Mouse (Mus musculus) brain, embryonic 14.5 days (tissue): Measurements from ENCODE around the gene Pxdc1. TPM values are rescaled to one million over a fixed set of nuclear protein-coding genes. Genes with fewer than 3 reads are reported as not detected.

Experiments used
- DNase-seq: peaks from one replicate; pipeline ENCODE4 v3.0.0-alpha.2; 2011; ENCODE audit warnings: low read depth
- CTCF ChIP-seq: fragments of 200-500 bp; IDR thresholded peaks from 2 replicates; pipeline ENCODE4 v1.5.1; 2012; ENCODE audit warnings: inconsistent platforms, mild to moderate bottlenecking, moderate library complexity, borderline replicate concordance; ENCODE audit not compliant: insufficient read depth, insufficient read length; ENCODE audit errors: extremely low read depth
- POLR2A ChIP-seq: fragments of 200-500 bp; IDR thresholded peaks from 2 replicates; pipeline ENCODE4 v1.6.1; 2012; ENCODE audit warnings: mild to moderate bottlenecking, inconsistent platforms, borderline replicate concordance; ENCODE audit not compliant: poor library complexity, insufficient read depth, insufficient read length, severe bottlenecking; ENCODE audit errors: extremely low read depth
- polyA plus RNA-seq: library from polyadenylated mRNA; depleted of rRNA; stranded (reverse); fragments of >200 nt; gene quantifications from 2 replicates; pipeline ENCODE4 v1.2.3, GENCODE M21; 2012

Pxdc1 gene
- polyA plus RNA-seq, 1 experiment, result 9.9 TPM

GRCm38 (mm10) chr13:34673354-34673753 lies 20.1 kb upstream of the Pxdc1 start:
- DNase-seq, result no peak
- TF ChIP-seq POLR2A, result no peak
- TF ChIP-seq CTCF, result no peak

- TF ChIP-seq CTCF (no peak), POLR2A (no peak)
- DNase-seq, result peak; percentile 78
Observed at GRCm38 (mm10) chr13:34669919-34670865, 16.9 kb upstream of the Pxdc1 start.

GRCm38 (mm10) chr13:34667197-34667596 lies 13.9 kb upstream of the Pxdc1 start:
- no peak for DNase-seq
- no peak for TF ChIP-seq POLR2A
- no peak for TF ChIP-seq CTCF

DNA sequence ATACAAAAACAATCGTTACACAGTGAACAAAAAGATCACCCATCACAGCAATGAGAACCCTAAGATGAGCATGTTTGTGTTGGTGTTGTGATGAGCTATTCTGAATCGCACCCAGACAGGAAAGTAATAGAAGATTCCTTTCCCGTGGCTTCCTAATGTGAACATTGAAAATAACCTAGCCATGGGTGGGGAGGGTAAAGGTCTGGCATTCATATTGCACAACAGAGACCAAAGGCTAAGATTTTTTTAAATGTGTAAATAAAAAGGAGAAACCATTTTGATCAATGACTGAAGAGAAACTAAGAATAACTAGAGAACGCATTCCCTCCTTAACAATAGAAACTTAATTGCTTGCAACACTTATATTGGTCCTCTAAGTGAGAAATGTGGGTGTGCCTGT lies 11.8 kb upstream of the Pxdc1 start:
- TF ChIP-seq CTCF (no peak), POLR2A (no peak)
- DNase-seq, result no peak

DNA sequence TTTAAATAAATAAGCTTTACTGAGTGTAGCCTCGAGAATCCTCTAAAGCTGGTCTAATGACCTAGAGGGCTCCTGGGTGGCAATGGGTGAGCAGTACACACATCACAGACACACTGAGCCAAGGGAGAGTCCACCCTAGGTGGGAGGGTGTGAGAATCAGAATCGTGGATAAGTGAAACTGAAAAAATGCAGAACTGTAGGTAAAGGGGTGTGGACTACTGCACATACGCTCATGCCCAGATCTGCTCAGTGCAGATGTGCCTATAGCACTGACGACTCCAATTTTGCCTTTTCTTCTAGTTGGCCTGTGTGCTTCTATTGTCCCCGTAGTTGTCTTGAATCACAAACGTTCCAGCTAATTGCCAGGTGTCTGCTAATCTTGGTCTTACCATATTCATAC lies 10.5 kb upstream of the Pxdc1 start:
- TF ChIP-seq CTCF (no peak), POLR2A (no peak)
- DNase-seq, result no peak

- TF ChIP-seq POLR2A, result no peak
- no peak for TF ChIP-seq CTCF
- DNase-seq, result no peak
Observed at GRCm38 (mm10) chr13:34659507-34659906, 6.2 kb upstream of the Pxdc1 start.

GRCm38 (mm10) chr13:34656351-34656750 lies 3.1 kb upstream of the Pxdc1 start:
- TF ChIP-seq POLR2A (no peak), CTCF (no peak)
- DNase-seq, result no peak

DNA sequence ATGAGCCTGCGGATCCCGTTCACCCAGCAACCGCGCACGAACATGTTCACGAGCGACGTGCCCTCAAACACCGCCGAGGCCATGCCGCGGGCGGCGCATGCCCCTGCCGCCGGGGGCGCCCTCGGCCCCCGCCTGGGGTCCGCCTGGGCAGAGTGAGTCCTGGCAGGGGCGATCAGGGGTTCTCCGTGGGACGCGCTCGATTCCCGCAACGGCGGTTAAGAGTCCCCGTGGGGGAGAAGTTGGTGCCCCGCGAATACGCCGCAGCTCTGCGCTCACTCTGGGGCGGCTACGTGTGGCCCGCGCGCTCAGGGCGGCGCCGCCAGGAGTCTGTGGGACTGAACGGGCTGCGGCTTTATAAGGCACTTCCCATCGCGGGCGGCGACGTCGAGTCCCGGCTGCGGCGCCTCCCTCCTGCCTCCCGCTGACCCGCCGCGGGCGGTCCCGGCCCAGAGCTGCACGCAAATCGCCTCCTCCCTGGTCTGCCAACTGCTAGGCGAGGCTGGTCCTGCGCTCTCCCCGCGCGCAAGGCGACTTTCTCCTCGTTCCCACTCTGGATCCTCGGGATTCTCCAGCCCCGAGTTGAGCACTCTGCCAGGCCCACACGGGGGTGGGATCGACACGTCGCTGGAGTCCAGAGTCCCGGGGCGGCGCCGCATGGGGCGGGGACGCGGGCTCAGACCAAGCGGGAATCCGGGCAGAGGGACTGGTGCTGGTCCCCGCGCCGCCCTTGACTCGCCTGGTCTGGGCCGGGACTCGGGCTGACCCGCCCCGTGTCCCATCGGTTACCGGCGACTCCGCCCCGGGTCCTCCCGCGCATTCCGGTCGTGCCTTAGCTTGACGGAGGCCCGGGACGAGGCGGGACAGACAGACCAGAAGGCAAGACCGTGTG lies 689 bp downstream of the Pxdc1 start:
- DNase-seq, result peak; percentile 57
- TF ChIP-seq POLR2A (no peak), CTCF (peak; percentile 47; the same call in 1 of the 2 replicates)

DNA sequence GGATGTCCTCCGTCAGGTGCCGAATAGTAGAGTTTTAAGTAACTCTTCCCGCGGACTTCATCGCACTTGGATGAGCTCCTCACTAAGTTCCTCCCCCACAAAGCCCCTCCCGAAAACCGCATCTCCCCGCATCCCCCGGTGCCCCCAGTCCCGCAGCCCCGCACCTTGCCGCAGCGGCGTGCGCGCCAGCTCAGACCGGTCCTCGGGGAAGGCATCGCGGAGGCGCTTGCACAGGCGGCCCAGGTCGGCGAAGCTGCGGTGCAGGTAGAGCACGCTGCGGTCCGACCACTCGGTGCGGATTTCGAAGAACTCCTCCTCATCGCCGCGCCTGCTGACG lies 1.3 kb downstream of the Pxdc1 start:
- DNase-seq, result no peak

GRCm38 (mm10) chr13:34651474-34651991 lies 1.8 kb downstream of the Pxdc1 start:
- DNase-seq, result peak; percentile 14
- TF ChIP-seq POLR2A (no peak), CTCF (no peak)

More for the DNA sequence above, 1.3 kb downstream of the Pxdc1 start:
- no peak for TF ChIP-seq CTCF
- no peak for TF ChIP-seq POLR2A

DNA sequence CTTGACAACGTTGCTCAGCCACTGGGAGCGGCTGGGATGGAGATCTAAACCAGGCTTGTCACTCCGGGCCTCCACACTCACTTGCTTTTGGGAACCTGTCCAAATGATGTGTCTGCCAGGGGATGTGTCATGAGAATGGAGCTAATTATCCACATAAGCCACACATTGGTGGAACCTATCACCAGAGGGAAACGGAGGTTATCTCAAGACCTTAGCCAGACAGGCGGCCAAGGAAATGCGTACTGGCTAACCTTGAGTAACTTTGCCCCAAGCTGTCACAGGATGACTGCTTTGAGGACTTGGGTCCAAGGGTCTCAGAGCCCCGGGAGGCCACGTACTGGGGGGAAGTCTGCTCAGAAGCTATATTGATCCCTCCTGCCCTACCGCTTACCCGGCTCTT lies 2.3 kb downstream of the Pxdc1 start:
- no peak for TF ChIP-seq POLR2A
- no peak for TF ChIP-seq CTCF
- DNase-seq, result peak; percentile 76
